ENCODE assay signal across 16 mouse cellular contexts in the genomic region with DNA sequence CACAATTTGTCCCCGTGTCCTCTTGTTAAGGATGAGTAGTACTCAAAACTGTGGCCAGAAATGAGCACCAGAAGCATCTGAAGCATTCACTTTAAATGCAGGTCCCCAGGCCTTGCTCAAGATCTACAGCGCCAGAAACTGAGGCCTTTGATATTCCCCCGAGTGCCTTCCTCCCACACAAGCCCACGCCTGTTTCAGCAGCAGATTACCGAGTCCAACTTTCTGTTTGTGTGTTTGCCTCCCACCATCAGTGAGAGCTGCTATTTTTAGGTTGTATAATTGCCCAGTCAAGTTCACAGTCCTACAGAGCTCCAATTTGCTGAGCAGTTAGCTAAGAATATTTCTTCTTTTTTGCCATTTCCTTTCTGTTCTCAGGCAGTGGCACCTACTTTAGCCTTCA. TPM values are rescaled to one million over a fixed set of nuclear protein-coding genes. Genes with fewer than 3 reads are reported as not detected.
A peak's percentile ranks its signal among the peaks of the same experiment; 100 is the strongest.
DNase-seq lines count a peak whose midpoint lies in the region; ATAC-seq and TF ChIP-seq lines count a peak whose summit lies in the region.
"Had no signal": no experiment of that assay in that cellular context is flagged by ENCODE, and none has a peak within 500 bp of the region (broad histone marks: within the 10 kb centered on the region; RNA-seq: fewer than 3 reads in every experiment).

No protein-coding gene starts in this region.

- no peaks in the 10 kb centered on the region for H3K27me3 ChIP-seq in heart, embryonic 16.5 days (ENCODE audit: control insufficient read depth, insufficient read depth, low read length)
- H3K27me3 ChIP-seq: hindbrain, embryonic 15.5 days; lung, embryonic 15.5 days had no signal

- H3K4me1 ChIP-seq in heart, embryonic 16.5 days (ENCODE audit: control insufficient read depth, insufficient read depth, low read length) = peaks cover 11% of the 10 kb centered on the region
- H3K4me1 ChIP-seq: lung, embryonic 15.5 days had no signal

- TF ChIP-seq CTCF in layer of hippocampus, adult 2 months (conservative IDR thresholded peaks at IDR 0.05) = no peak

- no peak overlapping the region for H3K4me3 ChIP-seq in layer of hippocampus, adult 2 months
- no peak overlapping the region for H3K4me3 ChIP-seq in heart, embryonic 16.5 days (ENCODE audit: low read length)
- H3K4me3 ChIP-seq: erythroblast, embryonic 14.5 days; hindbrain, embryonic 15.5 days; lung, embryonic 15.5 days had no signal

- H3K4me2 ChIP-seq in heart, embryonic 16.5 days (ENCODE audit: low read depth, low read length) = peak overlapping the region; percentile 19
- H3K4me2 ChIP-seq: hindbrain, embryonic 15.5 days; lung, embryonic 15.5 days had no signal

- 32% methylated on average over 5 of the region's 5 CpGs for WGBS in heart, embryonic 16.5 days

- peak overlapping the region; percentile 38; the same call in 1 of the 2 replicates for H3K9ac ChIP-seq in heart, embryonic 16.5 days (ENCODE audit: low read length)
- H3K9ac ChIP-seq: hindbrain, embryonic 15.5 days; lung, embryonic 15.5 days had no signal

- no peak for ATAC-seq in heart, embryonic 16.5 days (replicated peaks; ENCODE audit: extremely low read depth, insufficient read depth, low FRiP score)
- no peak for ATAC-seq in activated CD4-positive, CD25-positive, alpha-beta regulatory T cell, adult 4 months

- no peaks in the 10 kb centered on the region for H3K36me3 ChIP-seq in heart, embryonic 16.5 days (ENCODE audit: control insufficient read depth, insufficient read depth)
- H3K36me3 ChIP-seq: hindbrain, embryonic 15.5 days; lung, embryonic 15.5 days had no signal

- DNase-seq in frontal cortex, adult 2 months (ENCODE audit: extremely low spot score in 1 of 2, low spot score in 1 of 2) = peak; percentile 38 to 70
- no peak for DNase-seq in frontal cortex, postnatal 10 days (ENCODE audit: low spot score in 2 of 2)
- peak; percentile 32 to 37 for DNase-seq in layer of hippocampus, adult 2 months (ENCODE audit: low spot score in 2 of 2)
- no peak for DNase-seq in layer of hippocampus, postnatal 25 days (ENCODE audit: extremely low spot score in 1 of 2, low spot score in 1 of 2)
- peak; percentile 37 to 52 for DNase-seq in right cerebral cortex, postnatal 10 days (ENCODE audit: low spot score in 2 of 2)
- no peak for DNase-seq in embryo, embryonic 10.5 days (ENCODE audit: low spot score)
- DNase-seq: adrenal gland, postnatal 14 days; B cell, adult 2 months; embryo, embryonic 11 days; kidney, adult 18-20 months; kidney, postnatal 4 days had no signal

- peak overlapping the region; percentile 53; the same call in 1 of the 2 replicates for H3K27ac ChIP-seq in layer of hippocampus, adult 2 months
- peak overlapping the region; percentile 70 for H3K27ac ChIP-seq in heart, embryonic 16.5 days (ENCODE audit: low read length)
- H3K27ac ChIP-seq: hindbrain, embryonic 15.5 days; lung, embryonic 15.5 days had no signal

- peaks cover 7% of the 10 kb centered on the region for H3K9me3 ChIP-seq in heart, embryonic 16.5 days (replicated peaks; ENCODE audit: control insufficient read depth, low read length)
- H3K9me3 ChIP-seq: hindbrain, embryonic 15.5 days had no signal

RNA-seq across cellular contexts. Expression of gene Fbxo28, which starts 5.1 kb away (rescaled TPM):
- polyA plus RNA-seq in frontal cortex, adult 2 months (2012; rRNA removed) = 26.0 and 27.2 TPM in 2 replicates
- total RNA-seq in layer of hippocampus, adult 2 months (2021) = 10 to 100 TPM; 46.3 to 46.7 TPM
- total RNA-seq in layer of hippocampus, postnatal 25 days (2021) = 10 to 100 TPM; 42.5 to 50.4 TPM
- polyA plus RNA-seq in heart, embryonic 16.5 days (2015; fragmentation: Nextera tagmentation; extraction: Ambion mirVana) = 11.5 and 12.5 TPM in 2 replicates
- polyA plus RNA-seq in activated CD4-positive, CD25-positive, alpha-beta regulatory T cell, adult 4 months (2017; shearing (Covaris generic)) = 1 to 10 TPM; 4.7 to 7.7 TPM

Comparison
In these comparisons a context has a peak if more than half of its experiments do, and no peak if none do; other contexts are left out.
1. DNase-seq: peak in frontal cortex, adult 2 months (2 of 2), layer of hippocampus, adult 2 months (2 of 2) and right cerebral cortex, postnatal 10 days (2 of 2); none in frontal cortex, postnatal 10 days (0 of 2), layer of hippocampus, postnatal 25 days (0 of 2) and embryo, embryonic 10.5 days (single experiment).